Mouse (Mus musculus): ENCODE data around the gene Mrgbp.

Gene Mrgbp

DNA sequence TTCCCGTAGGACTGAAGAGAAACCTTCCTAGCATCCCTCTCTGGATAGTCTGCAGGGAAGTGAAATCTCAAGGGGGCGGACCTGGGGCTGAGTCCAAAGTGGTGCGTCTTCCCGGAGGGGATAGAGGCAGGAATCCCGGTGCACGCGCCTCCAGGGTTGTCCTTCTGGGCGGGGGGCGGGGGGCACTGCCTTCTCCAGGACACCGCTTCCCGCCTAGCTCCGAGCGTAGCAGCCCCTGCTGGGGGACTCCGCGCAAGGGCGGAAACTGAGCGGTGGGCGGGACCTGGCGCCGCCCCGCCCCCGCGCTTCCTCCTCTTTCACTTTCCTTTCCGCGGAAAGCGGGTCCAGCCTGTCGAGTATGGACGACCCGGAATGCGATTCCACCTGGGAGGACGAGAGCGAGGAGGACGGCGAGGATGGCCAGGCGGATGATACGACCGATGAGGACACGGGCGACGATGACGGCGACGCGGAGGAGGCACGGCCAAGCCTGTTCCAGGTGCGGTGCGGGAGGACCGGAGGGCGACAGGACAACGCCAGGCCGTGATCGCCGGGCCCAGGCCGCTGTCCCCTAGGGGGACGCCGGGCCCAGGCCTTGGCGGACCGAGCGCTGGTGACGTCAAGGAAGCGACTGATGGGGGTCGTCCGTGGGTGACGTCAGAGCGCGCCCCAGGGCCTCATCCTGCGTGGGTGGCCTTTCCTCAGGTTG is 8.2 kb downstream of the Mrgbp start, which contains the start of gene Ogfr:
Gene Ogfr, plus strand, starts transcription at position 123 of the 709 bp plus-strand sequence.
- peak; percentile 94 for DNase-seq (ENCODE audit: low read depth)

- no peak for DNase-seq (ENCODE audit: low read depth)
Measured at GRCm38 (mm10) chr2:180597490-180597889, 16.4 kb downstream of the Mrgbp start, which contains the start of gene Col9a3. Col9a3 (plus strand) TSS chr2:180597790.

GRCm38 (mm10) chr2:180598157-180598705 is 17.1 kb downstream of the Mrgbp start:
- no peak for DNase-seq (ENCODE audit: low read depth)

DNA sequence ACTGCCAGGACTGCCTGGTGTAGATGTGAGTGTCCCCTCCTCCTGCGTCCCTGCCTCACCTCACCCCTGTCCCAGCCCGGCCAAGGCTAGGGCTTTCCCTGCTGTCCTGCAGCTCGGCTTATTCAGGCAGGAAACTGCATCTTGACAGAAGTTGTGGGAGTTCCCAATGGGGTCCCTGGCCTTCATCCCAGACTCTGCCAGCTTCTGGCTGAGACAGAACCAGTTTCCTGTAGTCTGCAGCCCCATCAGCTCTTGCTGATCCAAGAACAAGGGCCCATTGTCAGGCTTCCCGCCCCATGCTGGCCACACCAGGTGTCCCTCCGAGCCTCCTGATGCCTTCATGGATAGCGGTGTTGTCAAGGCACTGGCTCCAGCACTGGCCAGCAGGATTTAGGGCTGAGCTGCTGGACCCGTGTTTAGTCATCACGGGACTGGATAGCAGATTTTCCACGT is 19.5 kb downstream of the Mrgbp start:
- no peak for DNase-seq (ENCODE audit: low read depth)

GRCm38 (mm10) chr2:180604781-180605180 is 23.7 kb downstream of the Mrgbp start:
- DNase-seq (ENCODE audit: low read depth), result no peak

DNA sequence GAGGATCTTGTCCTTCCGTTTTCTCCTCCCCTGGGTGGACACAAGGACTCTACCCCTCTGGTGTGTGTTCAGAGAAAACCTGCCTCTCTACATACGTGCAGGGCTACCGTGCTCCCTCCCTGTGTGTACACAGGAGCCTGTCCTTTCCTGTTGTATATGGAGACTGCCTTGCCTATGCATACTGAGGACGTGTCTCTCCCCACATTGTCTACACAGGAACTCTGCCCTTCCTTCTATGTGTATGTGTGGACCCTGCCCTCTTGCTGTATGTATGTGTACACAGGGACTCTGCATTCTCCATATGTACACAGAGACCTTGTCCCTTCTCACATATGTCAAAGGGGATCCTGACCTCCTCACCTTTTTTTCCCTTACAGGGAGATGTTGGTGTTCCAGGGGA is 29.2 kb downstream of the Mrgbp start:
- DNase-seq (ENCODE audit: low read depth), result no peak

GRCm38 (mm10) chr2:180611882-180612281 is 30.8 kb downstream of the Mrgbp start:
- no peak for DNase-seq (ENCODE audit: low read depth)
